Mouse (Mus musculus): ENCODE results near the gene Ap2s1. TPM values are rescaled to one million over a fixed set of nuclear protein-coding genes. Genes with fewer than 3 reads are reported as not detected.
"Not testable (repeated sequence)": the region's sequence is repeated elsewhere in the genome, so short reads cannot be mapped to it uniquely, and the experiment has no call there.

The Ap2s1 gene
- 1,190 and 1,969 TPM in 2 replicates for polyA plus RNA-seq (2012; ENCODE audit: insufficient read depth, low replicate concordance)

DNA sequence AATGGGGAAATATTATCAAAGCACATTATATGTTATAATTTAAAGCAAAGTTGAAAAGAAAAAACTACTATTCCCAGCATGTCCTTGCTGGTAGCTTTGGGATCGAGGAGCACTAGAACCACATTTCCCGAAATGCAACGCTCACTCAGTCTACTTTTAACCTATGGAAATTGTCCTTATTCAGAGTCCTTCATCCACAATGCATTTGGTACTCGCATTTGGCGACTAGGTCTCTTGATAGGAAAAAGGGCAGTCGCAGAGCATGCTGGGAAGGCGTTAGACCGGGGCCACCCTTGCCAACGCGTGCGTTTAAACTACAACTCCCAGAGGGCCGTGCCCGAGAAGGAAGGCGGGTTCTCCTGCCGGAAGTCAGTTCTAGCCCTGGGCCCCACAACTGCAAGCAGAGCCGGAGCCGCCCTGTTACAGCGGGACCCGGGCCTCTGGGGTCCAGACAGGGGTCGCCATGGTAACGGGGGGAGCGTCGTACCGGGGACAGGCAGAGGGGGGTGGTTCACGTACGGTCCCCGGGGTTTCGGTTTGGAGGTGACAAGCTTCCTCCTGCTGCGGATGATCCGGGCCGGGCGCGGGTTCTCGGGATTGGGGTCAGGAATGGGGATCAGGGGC is at the start of gene Ap2s1:
TSS of gene Ap2s1 (plus strand) at position 338 of the 624 bp plus-strand sequence.
- peaks cover 30% of the 10 kb centered on the region for H3K36me3 ChIP-seq (replicated peaks; ENCODE audit: low read length)
- H3K9me3 ChIP-seq = no peaks in the 10 kb centered on the region
- TF ChIP-seq GATA1 (IDR thresholded peaks at IDR 0.05; ENCODE audit: borderline replicate concordance, low read length) (no peak), FLI1 (IDR thresholded peaks at IDR 0.05; ENCODE audit: low read length) (no peak)
- peak within 1 kb of the TSS; percentile 97 for H3K4me3 ChIP-seq (replicated peaks)
- no peaks in the 10 kb centered on the region for H3K27me3 ChIP-seq (replicated peaks)
- H3K4me1 ChIP-seq = peaks cover 55% of the 10 kb centered on the region

DNA sequence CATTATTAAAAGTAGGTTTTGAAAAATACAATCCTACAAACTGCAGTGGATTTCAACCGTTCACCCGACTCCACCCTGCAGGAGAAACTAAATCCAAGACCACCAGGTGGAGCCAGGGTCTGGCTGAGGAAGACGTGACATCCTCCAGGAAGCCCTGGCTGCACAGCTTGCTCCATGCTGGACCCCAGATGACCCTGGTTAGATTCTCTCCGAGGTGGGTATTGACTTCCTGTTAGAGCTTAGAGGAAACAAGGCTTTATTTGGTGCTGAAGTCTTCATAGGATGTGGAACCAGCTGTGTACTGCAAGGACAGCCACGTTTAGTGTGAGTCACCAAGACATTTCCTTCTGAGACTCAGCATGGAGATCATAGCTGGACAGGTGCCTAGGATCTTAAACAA is 49.0 kb upstream of the Ap2s1 start:
- Histone ChIP-seq H3K4me3 (replicated peaks) (no peak overlapping the region), H3K27me3 (replicated peaks) (peaks cover 7% of the 10 kb centered on the region), H3K4me1 (peaks cover 17% of the 10 kb centered on the region), H3K36me3 (replicated peaks; ENCODE audit: low read length) (peaks cover 4% of the 10 kb centered on the region), H3K9me3 (peaks cover 28% of the 10 kb centered on the region)
- TF ChIP-seq FLI1 (IDR thresholded peaks at IDR 0.05; ENCODE audit: low read length) (no peak), GATA1 (IDR thresholded peaks at IDR 0.05; ENCODE audit: borderline replicate concordance, low read length) (no peak)

DNA sequence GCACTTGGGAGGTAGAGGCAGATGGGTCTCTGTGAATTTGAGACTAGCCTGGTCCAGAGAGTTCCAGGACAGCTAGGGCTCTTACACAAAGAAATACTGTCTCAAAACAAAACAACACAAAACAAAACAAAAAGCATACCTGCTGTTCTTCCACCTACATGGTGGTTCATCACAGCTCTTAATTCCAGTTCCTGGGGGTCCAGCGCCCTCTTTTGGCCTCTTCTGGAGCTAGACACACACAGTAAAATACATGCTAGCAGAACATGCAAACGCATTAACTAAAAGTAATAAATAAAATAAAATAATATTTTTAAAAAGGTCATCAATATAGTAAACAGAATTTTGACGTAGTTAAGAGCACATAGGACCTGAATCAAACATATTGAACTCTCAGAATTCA is 43.2 kb upstream of the Ap2s1 start:
- no peak overlapping the region for H3K4me3 ChIP-seq (replicated peaks)
- TF ChIP-seq FLI1 (IDR thresholded peaks at IDR 0.05; ENCODE audit: low read length) = no peak
- H3K36me3 ChIP-seq (replicated peaks; ENCODE audit: low read length) = no peaks in the 10 kb centered on the region
- peaks cover 7% of the 10 kb centered on the region for H3K9me3 ChIP-seq
- peaks cover 6% of the 10 kb centered on the region for H3K27me3 ChIP-seq (replicated peaks)
- H3K4me1 ChIP-seq = peaks cover 8% of the 10 kb centered on the region; the same call in 1 of the 2 replicates

DNA sequence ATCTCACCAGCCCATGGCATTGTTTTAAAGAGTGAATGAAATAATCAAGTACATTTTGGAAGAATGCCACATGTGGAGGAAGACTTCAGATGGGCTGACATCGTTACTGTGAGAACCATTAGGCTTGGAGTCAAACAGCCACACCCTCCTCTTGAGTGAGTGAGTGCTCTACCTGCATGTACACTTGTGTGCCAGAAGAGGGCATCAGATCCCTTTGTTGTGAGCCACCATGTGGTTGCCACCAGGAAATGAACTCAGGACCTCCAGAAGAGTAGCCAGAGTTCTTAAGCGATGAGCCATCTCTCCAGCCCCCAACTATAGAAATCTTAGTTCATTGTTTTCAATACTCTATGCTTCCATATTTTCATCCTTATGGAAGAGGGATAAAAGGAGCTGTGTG is 39.2 kb upstream of the Ap2s1 start:
- peaks cover 18% of the 10 kb centered on the region for H3K27me3 ChIP-seq (replicated peaks)
- TF ChIP-seq FLI1 (IDR thresholded peaks at IDR 0.05; ENCODE audit: low read length) = no peak
- no peak for TF ChIP-seq GATA1 (IDR thresholded peaks at IDR 0.05; ENCODE audit: borderline replicate concordance, low read length)

DNA sequence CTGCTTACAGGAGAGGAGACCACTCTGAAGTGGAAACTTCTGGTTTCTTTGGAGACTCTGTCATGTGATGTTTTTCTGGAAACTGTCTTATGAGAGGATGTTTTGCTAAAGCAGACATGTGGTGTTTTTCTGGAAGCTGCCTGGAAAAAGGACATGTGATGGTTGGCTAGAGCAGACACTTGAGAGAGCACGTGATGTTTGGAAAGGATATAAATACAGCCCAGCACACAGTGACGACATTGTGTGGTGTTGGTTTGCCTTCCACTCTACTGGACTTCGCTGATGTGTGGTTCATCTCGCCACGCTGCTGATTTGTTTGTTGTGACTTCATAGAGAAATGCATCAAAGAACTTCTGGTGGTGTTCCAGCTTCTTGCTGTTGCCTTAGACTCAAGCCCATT is 37.6 kb upstream of the Ap2s1 start:
- peaks cover 18% of the 10 kb centered on the region for H3K27me3 ChIP-seq (replicated peaks)
- H3K36me3 ChIP-seq (replicated peaks; ENCODE audit: low read length) = no peaks in the 10 kb centered on the region
- no peak overlapping the region for H3K4me3 ChIP-seq (replicated peaks)
- TF ChIP-seq GATA1 (IDR thresholded peaks at IDR 0.05; ENCODE audit: borderline replicate concordance, low read length) (no peak), FLI1 (IDR thresholded peaks at IDR 0.05; ENCODE audit: low read length) (no peak)
- H3K9me3 ChIP-seq = no peaks in the 10 kb centered on the region
- no peaks in the 10 kb centered on the region; the same call in 1 of the 2 replicates for H3K4me1 ChIP-seq

More for the DNA sequence above, 39.2 kb upstream of the Ap2s1 start:
- H3K36me3 ChIP-seq (replicated peaks; ENCODE audit: low read length) = no peaks in the 10 kb centered on the region
- no peaks in the 10 kb centered on the region for H3K9me3 ChIP-seq
- no peak overlapping the region for H3K4me3 ChIP-seq (replicated peaks)
- H3K4me1 ChIP-seq = no peaks in the 10 kb centered on the region; the same call in 1 of the 2 replicates

DNA sequence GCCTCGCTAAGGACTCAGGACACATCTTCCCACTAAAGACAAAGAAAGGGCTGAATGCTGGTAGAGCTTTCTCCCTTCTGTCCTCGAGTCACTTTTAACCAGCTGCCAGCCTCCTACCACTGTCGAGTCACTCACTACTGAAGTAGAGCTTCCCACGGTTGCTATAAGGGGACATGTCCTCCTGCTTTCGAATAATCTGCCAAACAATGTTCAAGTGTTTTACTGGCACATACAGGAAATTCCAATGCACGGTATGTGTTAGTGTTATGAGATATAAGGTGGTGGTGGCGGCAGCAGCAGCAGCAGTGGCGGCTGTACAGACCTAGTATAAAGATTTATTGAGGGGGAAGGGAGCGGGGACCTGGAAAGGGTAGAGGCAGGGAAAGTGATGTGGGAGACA is 31.8 kb upstream of the Ap2s1 start:
- Histone ChIP-seq H3K36me3 (replicated peaks; ENCODE audit: low read length) (no peaks in the 10 kb centered on the region), H3K9me3 (no peaks in the 10 kb centered on the region), H3K27me3 (replicated peaks) (peaks cover 40% of the 10 kb centered on the region), H3K4me3 (replicated peaks) (no peak overlapping the region), H3K4me1 (peaks cover 4% of the 10 kb centered on the region)
- TF ChIP-seq GATA1 (IDR thresholded peaks at IDR 0.05; ENCODE audit: borderline replicate concordance, low read length) (no peak), FLI1 (IDR thresholded peaks at IDR 0.05; ENCODE audit: low read length) (no peak)

DNA sequence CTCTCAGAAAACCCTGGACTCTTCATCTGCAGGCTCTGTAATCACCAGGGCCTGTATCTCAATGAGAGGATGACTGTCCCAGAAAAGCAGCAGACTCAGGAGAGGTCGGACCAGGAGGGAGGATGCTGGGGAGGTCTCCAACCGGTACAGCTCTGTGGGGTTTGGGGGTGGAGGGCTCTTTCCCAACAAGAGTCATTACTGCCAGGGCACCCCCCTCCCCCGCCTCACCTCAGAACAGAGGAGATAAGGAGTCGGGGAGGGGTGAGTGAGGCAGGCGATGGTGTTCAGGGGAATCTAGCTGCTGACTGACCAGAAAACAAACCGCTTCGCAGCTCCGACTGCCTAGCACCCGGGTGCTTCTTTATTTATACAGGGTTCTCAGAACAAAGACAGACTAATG is 30.0 kb upstream of the Ap2s1 start:
- peaks cover 4% of the 10 kb centered on the region for H3K4me1 ChIP-seq
- no peak overlapping the region for H3K4me3 ChIP-seq (replicated peaks)
- TF ChIP-seq FLI1 (IDR thresholded peaks at IDR 0.05; ENCODE audit: low read length) (no peak), GATA1 (IDR thresholded peaks at IDR 0.05; ENCODE audit: borderline replicate concordance, low read length) (no peak)
- no peaks in the 10 kb centered on the region for H3K9me3 ChIP-seq
- H3K27me3 ChIP-seq (replicated peaks) = peaks cover 34% of the 10 kb centered on the region
- no peaks in the 10 kb centered on the region for H3K36me3 ChIP-seq (replicated peaks; ENCODE audit: low read length)

DNA sequence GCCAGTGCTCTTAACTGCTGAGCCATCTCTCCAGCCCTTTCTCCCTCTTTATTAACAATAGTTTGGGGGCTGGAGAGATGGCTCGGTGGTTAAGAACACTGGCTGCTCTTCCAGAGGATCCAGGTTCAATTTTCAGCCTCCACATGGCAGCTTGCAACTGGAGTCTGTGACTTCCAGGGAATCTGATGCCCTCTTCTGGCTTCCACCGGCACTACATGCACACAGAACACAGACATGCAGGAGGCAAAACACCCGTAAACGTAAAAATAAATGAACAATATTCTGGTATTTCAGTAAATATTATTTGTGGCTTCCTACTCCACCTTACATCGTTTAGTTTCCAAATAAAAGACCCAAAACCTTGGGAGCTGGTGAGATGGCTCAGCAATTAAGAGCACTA is 27.6 kb upstream of the Ap2s1 start:
- Histone ChIP-seq H3K9me3 (no peaks in the 10 kb centered on the region), H3K4me3 (replicated peaks) (no peak overlapping the region), H3K36me3 (replicated peaks; ENCODE audit: low read length) (no peaks in the 10 kb centered on the region), H3K27me3 (replicated peaks) (peaks cover 34% of the 10 kb centered on the region), H3K4me1 (peaks cover 9% of the 10 kb centered on the region)
- no peak for TF ChIP-seq GATA1 (IDR thresholded peaks at IDR 0.05; ENCODE audit: borderline replicate concordance, low read length)

DNA sequence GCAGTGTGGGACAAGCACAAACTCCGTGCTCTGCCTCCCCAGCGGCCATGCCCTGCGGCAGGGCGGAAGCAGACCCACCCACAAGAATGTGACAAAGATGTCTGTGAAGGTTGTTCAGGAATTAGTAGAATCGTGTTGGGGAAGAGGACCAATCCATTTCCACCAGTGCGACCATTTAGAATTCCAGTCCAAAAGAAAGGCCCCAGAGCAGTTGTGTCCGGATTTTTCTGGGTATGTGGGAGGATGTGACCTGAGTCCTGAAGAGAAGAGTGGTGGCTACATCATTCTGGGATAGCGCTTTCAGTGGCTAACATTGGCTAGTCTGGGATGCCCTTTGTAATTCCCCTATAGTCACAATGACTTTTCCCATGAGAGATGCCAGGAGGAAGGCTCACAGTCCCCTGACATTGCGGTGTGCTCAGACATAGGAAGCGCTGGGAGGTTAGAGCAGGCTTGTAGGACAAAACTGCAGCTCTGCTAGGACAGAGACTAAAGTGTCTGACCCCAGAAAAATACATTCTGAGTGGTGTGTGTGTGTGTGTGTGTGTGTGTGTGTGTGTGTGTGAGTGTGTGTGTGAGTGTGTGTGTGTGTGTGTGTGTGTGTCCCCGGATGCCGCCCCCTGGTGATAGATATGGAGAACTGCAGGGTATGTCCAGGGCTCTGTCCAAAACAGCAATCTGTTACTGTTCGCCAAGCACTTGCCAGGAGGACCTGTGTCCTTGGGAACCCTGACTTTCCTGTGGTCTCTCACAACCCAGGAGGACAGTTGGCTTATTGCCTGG is 25.4 kb upstream of the Ap2s1 start:
- Histone ChIP-seq H3K4me1 (peaks cover 21% of the 10 kb centered on the region), H3K4me3 (replicated peaks) (no peak overlapping the region), H3K27me3 (replicated peaks) (peaks cover 14% of the 10 kb centered on the region), H3K36me3 (replicated peaks; ENCODE audit: low read length) (no peaks in the 10 kb centered on the region), H3K9me3 (no peaks in the 10 kb centered on the region)
- TF ChIP-seq FLI1 (IDR thresholded peaks at IDR 0.05; ENCODE audit: low read length) (no peak), GATA1 (IDR thresholded peaks at IDR 0.05; ENCODE audit: borderline replicate concordance, low read length) (no peak)

DNA sequence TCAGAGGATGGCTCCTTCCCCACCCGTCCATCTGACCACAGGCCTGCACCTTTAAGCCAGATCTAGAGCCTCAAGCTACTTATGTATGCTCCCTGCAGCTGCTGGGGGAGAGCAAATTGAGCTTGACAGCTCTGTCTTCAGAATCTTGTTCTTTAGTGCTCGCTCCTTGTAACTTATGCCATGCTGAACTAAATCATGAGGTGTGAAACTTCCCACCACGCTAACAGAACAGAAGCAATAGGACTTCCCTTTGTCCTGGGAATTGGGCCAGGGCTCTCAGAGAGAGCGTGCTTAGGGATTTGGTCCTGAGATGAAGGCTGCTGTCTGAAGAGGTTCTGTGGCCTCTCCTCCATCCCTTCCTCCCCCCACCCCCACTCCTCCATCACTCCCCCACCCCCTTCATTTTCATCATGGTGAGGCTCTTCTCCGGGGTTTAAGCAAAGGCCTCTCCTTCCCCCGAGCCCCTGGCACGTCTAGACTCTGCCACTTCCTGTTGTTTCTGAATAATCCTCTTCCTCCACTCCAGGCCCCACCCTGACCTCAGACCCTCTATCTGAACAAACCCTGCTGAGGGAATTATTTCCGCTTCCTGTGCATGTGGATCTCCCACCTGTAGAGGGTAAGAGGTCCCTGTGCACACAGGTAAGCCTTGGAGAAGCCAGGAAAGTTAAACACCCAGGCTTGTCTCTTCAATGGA is 21.6 kb upstream of the Ap2s1 start:
- not testable (repeated sequence) for H3K27me3 ChIP-seq (replicated peaks); H3K36me3 ChIP-seq (replicated peaks; ENCODE audit: low read length); H3K9me3 ChIP-seq; H3K4me3 ChIP-seq (replicated peaks)
- H3K4me1 ChIP-seq = peaks cover 32% of the 10 kb centered on the region
